Mouse (Mus musculus) stomach, postnatal 0 days (tissue): ENCODE results near the gene Clspn. TPM values are rescaled to one million over a fixed set of nuclear protein-coding genes. Genes with fewer than 3 reads are reported as not detected.

Experiments
- ATAC-seq: fragments of 200-750 bp; cut with Nextera tagmentation; 2 replicates; pipeline ENCODE4 v1.8.0; 2017; ENCODE audit not compliant: low FRiP score, low TSS enrichment
- DNase-seq: peaks from one replicate; pipeline ENCODE4 v3.0.0-alpha.2; 2016; ENCODE audit warnings: low spot score
- H3K27ac ChIP-seq: fragments of 300-500 bp; sonication (generic); replicated peaks from 2 replicates; pipeline ENCODE4 v1.5.1; 2014; ENCODE audit warnings: mild to moderate bottlenecking, control low read depth
- H3K27me3 ChIP-seq: fragments of 300-500 bp; sonication (generic); 2 replicates; pipeline ENCODE4 v1.6.1; 2014; ENCODE audit warnings: low read length; ENCODE audit not compliant: control insufficient read depth, insufficient read depth
- H3K36me3 ChIP-seq: fragments of 300-500 bp; sonication (generic); 2 replicates; pipeline ENCODE4 v1.6.1; 2014; ENCODE audit warnings: low read length, mixed read lengths; ENCODE audit not compliant: control insufficient read depth, insufficient read depth
- H3K4me1 ChIP-seq: fragments of 300-500 bp; sonication (generic); replicated peaks from 2 replicates; pipeline ENCODE4 v1.6.1; 2014; ENCODE audit warnings: antibody characterized with exemption; ENCODE audit not compliant: control insufficient read depth, insufficient read depth
- H3K4me2 ChIP-seq: fragments of 300-500 bp; sonication (generic); replicated peaks from 2 replicates; pipeline ENCODE4 v1.6.1; 2014; ENCODE audit warnings: low read depth, mild to moderate bottlenecking, control low read depth, moderate library complexity
- H3K4me3 ChIP-seq: fragments of 300-500 bp; sonication (generic); 2 replicates; pipeline ENCODE4 v1.5.1; 2014; ENCODE audit warnings: low read depth, low read length, control low read depth
- H3K9ac ChIP-seq: fragments of 300-500 bp; sonication (generic); 2 replicates; pipeline ENCODE4 v1.6.1; 2014; ENCODE audit warnings: mild to moderate bottlenecking, low read length, control low read depth, mixed read lengths
- H3K9me3 ChIP-seq: fragments of 300-500 bp; sonication (generic); 2 replicates; pipeline ENCODE4 v1.6.1; 2016; ENCODE audit warnings: low read length; ENCODE audit not compliant: control insufficient read depth
- CTCF ChIP-seq: IDR thresholded peaks from 2 replicates; pipeline ENCODE4 v1.5.1; 2016; ENCODE audit warnings: antibody characterized with exemption, low read depth, mild to moderate bottlenecking, moderate library complexity
- EP300 ChIP-seq: optimal IDR thresholded peaks from 2 replicates; pipeline ENCODE3; 2016; ENCODE audit warnings: antibody characterized with exemption
- WGBS: fragments of 180-500 bp; shearing (Covaris S2); extraction: QIAGEN DNeasy Blood & Tissue Kit; methylation state at CpG from one replicate; pipeline ENCODE4 v1.1.7; 2014; 5-methylcytosine and 5-hydroxymethylcytosine counted together
- polyA plus RNA-seq: library from polyadenylated mRNA; unstranded; fragments of >200 nt; fragmentation: Nextera tagmentation; extraction: Ambion mirVana; gene quantifications from 2 replicates; pipeline ENCODE4 v1.2.1, GENCODE M21; 2015

Clspn gene
- polyA plus RNA-seq, 1 experiment from 2014 or later: 8.9 TPM

GRCm38 (mm10) chr4:126609606-126610181, 53.0 kb downstream of the Clspn start, which contains the start of gene 5730409E04Rik:
Gene 5730409E04Rik, plus strand, starts transcription at chr4:126609818.
- no peaks in the 10 kb centered on the region for H3K9me3 ChIP-seq
- ATAC-seq (peak; percentile 87), DNase-seq (peak; percentile 68)
- H3K27ac ChIP-seq: peak within 1 kb of the TSS; percentile 65; the same call in 1 of the 2 replicates
- 1% methylated on average over 48 of the region's 48 CpGs for WGBS
- no peaks in the 10 kb centered on the region for H3K27me3 ChIP-seq
- peak within 1 kb of the TSS; percentile 85 for H3K9ac ChIP-seq
- TF ChIP-seq CTCF (0 out of 2 replicates have a peak, but pooled peaks have one; percentile 1), EP300 (no peak)
- no peaks in the 10 kb centered on the region for H3K4me1 ChIP-seq
- H3K4me2 ChIP-seq: peak within 1 kb of the TSS; percentile 72
- H3K36me3 ChIP-seq: 0 out of 2 replicates have a peak, but pooled peaks cover 2% of the 10 kb centered on the region
- H3K4me3 ChIP-seq: peak within 1 kb of the TSS; percentile 70

GRCm38 (mm10) chr4:126611991-126612390, 55.3 kb downstream of the Clspn start:
- Histone ChIP-seq H3K4me2 (no peak overlapping the region), H3K9me3 (no peaks in the 10 kb centered on the region), H3K27me3 (no peaks in the 10 kb centered on the region), H3K27ac (no peak overlapping the region), H3K36me3 (0 out of 2 replicates have a peak, but pooled peaks cover 2% of the 10 kb centered on the region), H3K9ac (no peak overlapping the region), H3K4me3 (no peak overlapping the region), H3K4me1 (no peaks in the 10 kb centered on the region)
- DNase-seq: no peak
- 88% methylated on average over 17 of the region's 17 CpGs for WGBS
- no peak for TF ChIP-seq EP300
- no peak for TF ChIP-seq CTCF
- no peak for ATAC-seq

- 82% methylated on average over 4 of the region's 4 CpGs for WGBS
- TF ChIP-seq CTCF: no peak
- TF ChIP-seq EP300: no peak
- H3K4me2 ChIP-seq: no peak overlapping the region
- H3K27ac ChIP-seq: no peak overlapping the region
- no peaks in the 10 kb centered on the region for H3K9me3 ChIP-seq
- no peaks in the 10 kb centered on the region for H3K27me3 ChIP-seq
- no peak overlapping the region for H3K9ac ChIP-seq
- 0 out of 2 replicates have a peak, but pooled peaks cover 2% of the 10 kb centered on the region for H3K36me3 ChIP-seq
- DNase-seq (no peak), ATAC-seq (no peak)
- no peak overlapping the region for H3K4me3 ChIP-seq
- no peaks in the 10 kb centered on the region; the same call in 1 of the 2 replicates for H3K4me1 ChIP-seq
Measured at GRCm38 (mm10) chr4:126616312-126616711, 59.6 kb downstream of the Clspn start.

- no peaks in the 10 kb centered on the region; the same call in 1 of the 2 replicates for H3K4me1 ChIP-seq
- H3K9me3 ChIP-seq: no peaks in the 10 kb centered on the region
- ATAC-seq (no peak), DNase-seq (peak; percentile 29)
- TF ChIP-seq CTCF (no peak), EP300 (no peak)
- H3K27ac ChIP-seq: no peak overlapping the region
- H3K9ac ChIP-seq: peak overlapping the region; percentile 48
- WGBS: 6% methylated on average over 30 of the region's 33 CpGs
- H3K4me2 ChIP-seq: peak overlapping the region; percentile 44
- H3K27me3 ChIP-seq: no peaks in the 10 kb centered on the region
- H3K36me3 ChIP-seq: no peaks in the 10 kb centered on the region
- H3K4me3 ChIP-seq: peak overlapping the region; percentile 26; the same call in 1 of the 2 replicates
Measured at GRCm38 (mm10) chr4:126619691-126620330, 63.1 kb downstream of the Clspn start.

- DNase-seq (no peak), ATAC-seq (no peak)
- H3K9me3 ChIP-seq: no peaks in the 10 kb centered on the region
- H3K27ac ChIP-seq: no peak overlapping the region
- H3K9ac ChIP-seq: 0 out of 2 replicates have a peak overlapping the region, but pooled peaks have one; percentile 48
- no peak for TF ChIP-seq EP300
- no peaks in the 10 kb centered on the region for H3K36me3 ChIP-seq
- 32% methylated on average over 13 of the region's 13 CpGs for WGBS
- H3K4me2 ChIP-seq: peak overlapping the region; percentile 44
- no peaks in the 10 kb centered on the region; the same call in 1 of the 2 replicates for H3K4me1 ChIP-seq
- H3K4me3 ChIP-seq: no peak overlapping the region
- H3K27me3 ChIP-seq: no peaks in the 10 kb centered on the region
Measured at GRCm38 (mm10) chr4:126620349-126620874, 63.7 kb downstream of the Clspn start.
